Mouse (Mus musculus) 3134 (cell line): ENCODE measurements around the gene Vmn1r188.
"Not testable (repeated sequence)": the region's sequence is repeated elsewhere in the genome, so short reads cannot be mapped to it uniquely, and the experiment has no call there.

Source experiments
- DNase-seq: peaks from one replicate; pipeline ENCODE4 v3.0.0-alpha.2; 2011; ENCODE audit warnings: low spot score; ENCODE audit not compliant: insufficient read length; ENCODE audit errors: extremely low read depth

Gene Vmn1r188

GRCm38 (mm10) chr13:22049737-22050440, 34.4 kb upstream of the Vmn1r188 start:
- DNase-seq = peak; percentile 60

GRCm38 (mm10) chr13:22050591-22051522, 33.4 kb upstream of the Vmn1r188 start:
- peak; percentile 94 for DNase-seq

DNA sequence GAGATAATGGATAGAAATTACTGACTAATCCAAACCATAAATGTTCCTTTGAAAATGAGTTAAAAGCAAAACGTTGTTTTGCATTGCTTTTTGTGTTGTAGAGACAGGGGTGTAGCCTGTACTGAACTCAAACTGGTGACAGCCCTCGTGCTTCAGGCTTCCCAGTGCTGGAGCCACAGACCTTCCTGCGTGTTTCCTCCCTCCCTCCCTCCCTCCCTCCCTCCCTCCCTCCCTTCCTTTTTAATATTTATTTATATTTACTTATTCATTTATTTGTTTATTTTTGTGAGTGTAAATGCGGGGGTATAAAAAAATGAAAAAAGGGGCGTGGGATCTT, 32.7 kb upstream of the Vmn1r188 start:
- DNase-seq = no peak

DNA sequence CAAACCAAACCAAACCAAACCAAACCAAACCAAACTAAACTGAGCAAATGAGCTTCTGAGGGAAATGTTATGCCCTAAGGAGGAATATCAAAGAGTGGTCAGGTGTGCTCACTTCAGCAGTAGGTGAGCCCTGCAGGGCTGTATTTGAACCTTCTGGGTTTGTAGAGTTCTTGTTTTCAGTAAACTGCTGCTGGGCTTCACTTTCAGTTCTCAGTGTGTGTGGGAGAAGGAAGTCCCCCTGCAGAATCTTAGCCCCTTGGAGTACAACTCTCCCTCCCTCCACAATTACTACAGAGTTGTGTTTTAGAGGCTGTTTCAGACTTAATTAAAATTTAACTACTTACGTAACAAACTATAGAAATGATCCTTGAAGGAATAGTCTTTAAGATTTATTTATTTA, 30.5 kb upstream of the Vmn1r188 start:
- no peak for DNase-seq

DNA sequence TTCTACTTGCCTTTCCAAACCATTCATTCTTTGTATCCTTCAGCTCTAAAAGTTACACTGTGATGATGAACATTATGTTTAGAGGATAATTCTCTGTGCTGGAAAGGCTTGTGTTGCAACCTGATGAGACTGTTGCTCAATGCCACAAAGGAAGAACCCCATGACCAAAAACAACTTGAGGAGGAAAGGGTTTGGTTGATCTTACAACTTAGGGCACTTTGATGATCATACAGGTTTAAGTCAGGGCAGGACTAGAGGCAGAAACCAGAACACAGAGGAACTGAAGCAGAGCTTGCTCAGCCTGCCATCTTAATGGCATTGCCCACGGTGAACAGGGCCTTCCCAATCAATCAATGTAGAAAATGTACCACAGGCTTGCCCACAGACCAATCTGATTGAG, 22.8 kb upstream of the Vmn1r188 start:
- DNase-seq = no peak

- no peak for DNase-seq
Observed at GRCm38 (mm10) chr13:22063468-22063867, 20.8 kb upstream of the Vmn1r188 start.

- not testable (repeated sequence) for DNase-seq
Observed at GRCm38 (mm10) chr13:22105724-22106123, 21.5 kb downstream of the Vmn1r188 start, which contains the start of gene Vmn1r189. Vmn1r189 (minus strand) TSS chr13:22105824.

DNA sequence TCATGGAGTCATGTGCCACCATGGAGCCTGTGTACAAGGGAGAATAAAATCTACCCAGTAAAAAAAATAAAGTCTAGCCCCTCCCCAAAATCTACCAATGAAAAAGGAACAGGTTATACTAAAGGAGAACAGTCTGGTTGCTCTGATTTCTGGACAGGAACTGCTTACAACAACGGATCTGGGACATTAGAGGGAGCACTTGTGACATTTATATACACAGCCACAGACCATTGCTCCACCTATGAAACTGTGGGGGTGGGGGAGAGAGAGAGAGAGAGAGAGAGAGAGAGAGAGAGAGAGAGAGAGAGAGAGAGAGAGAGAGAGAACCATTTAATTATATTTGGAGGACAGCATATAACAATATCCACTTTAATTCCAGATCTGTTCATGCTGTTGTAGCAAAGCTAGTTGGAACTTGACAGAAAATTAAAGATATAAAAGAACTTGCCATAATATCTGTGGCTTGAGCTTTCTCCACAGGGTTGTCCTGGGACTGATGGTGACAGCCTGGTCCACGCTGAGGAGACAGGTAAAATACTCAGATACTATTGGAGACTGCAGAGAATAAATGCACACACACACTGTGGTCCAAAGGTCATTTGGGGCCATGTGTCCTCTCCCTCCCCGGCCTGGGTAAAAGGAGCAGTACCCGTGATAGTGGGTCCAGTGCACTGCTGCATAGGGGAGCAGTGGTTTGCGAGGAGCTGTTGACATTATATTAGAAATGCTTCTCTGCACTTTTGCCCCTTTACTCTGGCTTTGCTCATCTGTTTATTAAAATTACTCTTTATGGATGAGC, 52.5 kb downstream of the Vmn1r188 start:
- DNase-seq = not testable (repeated sequence)
